Mouse (Mus musculus) heart, adult 2 months (tissue): ENCODE data around the gene Adrb1.

ENCODE experiments used
- CTCF ChIP-seq: fragments of 200-600 bp; IDR thresholded peaks from 2 replicates; pipeline ENCODE4 v1.8.1; 2022; ENCODE audit warnings: antibody characterized with exemption, mild to moderate bottlenecking, moderate library complexity
- POLR2A ChIP-seq: fragments of 200-500 bp; IDR thresholded peaks from 2 replicates; pipeline ENCODE4 v1.6.1; 2011; ENCODE audit warnings: mild to moderate bottlenecking, low read depth, low read length, control low read depth; ENCODE audit not compliant: insufficient read depth

DNA sequence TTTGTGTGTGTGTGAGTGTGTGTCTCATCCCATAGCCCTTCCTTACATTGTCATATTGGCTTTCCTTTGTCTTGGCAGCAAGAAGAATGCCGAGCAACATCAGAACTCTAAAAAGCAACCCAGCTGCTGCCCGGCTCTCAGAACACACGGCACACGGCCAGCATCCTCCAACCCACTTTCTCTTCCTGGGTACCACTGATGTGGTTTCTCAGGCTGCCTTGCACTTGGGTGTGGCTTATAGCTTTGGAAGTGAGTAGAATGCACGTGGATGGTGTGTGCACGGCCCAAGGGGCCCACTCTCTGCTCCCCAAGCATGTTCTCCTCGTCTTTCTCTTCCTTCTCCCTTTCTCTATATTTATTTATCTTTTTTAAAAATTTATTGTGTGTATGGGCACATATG lies 36.5 kb upstream of the Adrb1 start:
- TF ChIP-seq POLR2A (no peak), CTCF (no peak)
